21 mouse cellular contexts compared by ENCODE assay signal in the genomic region with DNA sequence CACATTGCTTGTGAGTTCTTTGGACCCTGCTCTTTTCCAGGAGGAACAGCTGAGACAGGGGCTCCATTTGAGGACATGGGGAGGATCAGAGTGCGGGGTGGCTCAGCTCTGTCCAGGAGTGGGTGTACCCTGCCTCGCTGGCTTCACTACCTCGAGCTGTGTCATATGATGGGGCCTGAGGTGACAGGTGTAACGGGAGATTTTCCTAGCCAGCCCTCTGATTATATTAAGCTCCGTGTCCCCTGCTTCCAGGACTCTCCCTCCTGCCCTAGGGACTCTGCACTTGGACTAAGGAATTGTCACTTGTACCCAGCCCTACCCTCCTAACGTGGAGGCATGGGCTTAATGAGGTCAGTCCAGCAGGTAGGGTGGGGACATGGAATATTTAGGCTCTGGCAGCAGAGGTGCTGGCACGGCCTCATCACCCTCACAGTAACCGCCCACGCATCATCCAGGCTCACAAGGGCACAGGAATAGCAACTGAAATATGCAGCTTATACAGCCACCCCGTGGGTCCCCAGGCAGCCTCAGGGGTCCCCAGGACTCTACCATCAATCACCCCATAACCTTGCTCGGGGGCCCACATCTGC.
DNase-seq lines count a peak whose midpoint lies in the region; ATAC-seq and TF ChIP-seq lines count a peak whose summit lies in the region.
"Had no signal": no experiment of that assay in that cellular context is flagged by ENCODE, and none has a peak within 500 bp of the region (broad histone marks: within the 10 kb centered on the region; RNA-seq: fewer than 3 reads in every experiment).

No protein-coding gene starts in this region.

- H3K27ac ChIP-seq in forebrain, embryonic 10.5 days = peak overlapping the region; percentile 1; the same call in 1 of the 2 replicates
- H3K27ac ChIP-seq in forebrain, embryonic 16.5 days (ENCODE audit: low read length) = no peak overlapping the region
- H3K27ac ChIP-seq in heart, adult 2 months = peak overlapping the region; percentile 90
- no peak overlapping the region for H3K27ac ChIP-seq in heart, embryonic 11.5 days (ENCODE audit: low read depth, low read length)
- H3K27ac ChIP-seq in heart, postnatal 0 days (ENCODE audit: low read depth) = peak overlapping the region; percentile 94
- no peak overlapping the region for H3K27ac ChIP-seq in intestine, postnatal 0 days (ENCODE audit: low read depth, low read length)
- H3K27ac ChIP-seq: hindbrain, embryonic 13.5 days; kidney, embryonic 15.5 days; liver, embryonic 14.5 days; macrophage; midbrain, embryonic 15.5 days had no signal

- 78% methylated on average over 11 of the region's 11 CpGs for WGBS in forebrain, embryonic 10.5 days
- WGBS in forebrain, embryonic 16.5 days = 86% methylated on average over 11 of the region's 11 CpGs
- WGBS in heart, adult 2 months = 61% methylated on average over 11 of the region's 11 CpGs
- 72% methylated on average over 11 of the region's 11 CpGs for WGBS in heart, embryonic 11.5 days (ENCODE audit: insufficient replicate concordance)
- 56% methylated on average over 11 of the region's 11 CpGs for WGBS in heart, postnatal 0 days
- 82% methylated on average over 11 of the region's 11 CpGs for WGBS in intestine, postnatal 0 days

- H3K27me3 ChIP-seq in forebrain, embryonic 10.5 days (ENCODE audit: poor library complexity, severe bottlenecking) = peaks cover 52% of the 10 kb centered on the region
- no peaks in the 10 kb centered on the region for H3K27me3 ChIP-seq in forebrain, embryonic 16.5 days (replicated peaks; ENCODE audit: control insufficient read depth, insufficient read depth, low read length)
- H3K27me3 ChIP-seq in heart, adult 2 months (ENCODE audit: control insufficient read depth, insufficient read depth, low read length) = no peaks in the 10 kb centered on the region
- H3K27me3 ChIP-seq in heart, embryonic 11.5 days (ENCODE audit: control insufficient read depth, insufficient read depth, low read length) = peaks cover 37% of the 10 kb centered on the region
- peaks cover 18% of the 10 kb centered on the region for H3K27me3 ChIP-seq in heart, postnatal 0 days (ENCODE audit: control insufficient read depth, insufficient read depth, low read length)
- 0 out of 2 replicates have a peak, but pooled peaks cover 3% of the 10 kb centered on the region for H3K27me3 ChIP-seq in intestine, postnatal 0 days (replicated peaks; ENCODE audit: control insufficient read depth, insufficient read depth, low read length)
- H3K27me3 ChIP-seq: kidney, embryonic 15.5 days had no signal

- H3K4me1 ChIP-seq in forebrain, embryonic 10.5 days = peaks cover 35% of the 10 kb centered on the region
- peaks cover 11% of the 10 kb centered on the region for H3K4me1 ChIP-seq in forebrain, embryonic 16.5 days (replicated peaks; ENCODE audit: control insufficient read depth, insufficient read depth, low read length)
- peaks cover 6% of the 10 kb centered on the region for H3K4me1 ChIP-seq in heart, adult 2 months (ENCODE audit: control insufficient read depth, insufficient read depth, low read length)
- H3K4me1 ChIP-seq in heart, embryonic 11.5 days (ENCODE audit: control insufficient read depth, insufficient read depth, low read length) = peaks cover 38% of the 10 kb centered on the region
- H3K4me1 ChIP-seq in heart, postnatal 0 days (ENCODE audit: control insufficient read depth, insufficient read depth) = peaks cover 34% of the 10 kb centered on the region
- H3K4me1 ChIP-seq in intestine, postnatal 0 days (replicated peaks; ENCODE audit: control insufficient read depth, insufficient read depth, low read length) = 0 out of 2 replicates have a peak, but pooled peaks cover 4% of the 10 kb centered on the region

- TF ChIP-seq POLR2A in heart, adult 2 months (IDR thresholded peaks at IDR 0.05; ENCODE audit: insufficient read depth, low read depth, low read length) = no peak

- H3K9ac ChIP-seq in forebrain, embryonic 16.5 days (replicated peaks; ENCODE audit: low read depth, low read length) = no peak overlapping the region
- H3K9ac ChIP-seq in heart, adult 2 months (ENCODE audit: low read depth, low read length) = peak overlapping the region; percentile 47
- H3K9ac ChIP-seq in heart, embryonic 11.5 days (ENCODE audit: low read depth, low read length) = no peak overlapping the region
- H3K9ac ChIP-seq in heart, postnatal 0 days (replicated peaks; ENCODE audit: low read depth, low read length) = no peak overlapping the region
- H3K9ac ChIP-seq in intestine, postnatal 0 days (ENCODE audit: low read depth, low read length) = no peak overlapping the region
- H3K9ac ChIP-seq: kidney, embryonic 15.5 days; liver, embryonic 14.5 days; midbrain, embryonic 15.5 days had no signal

- intact Hi-C loops in heart, adult 2 months (cut with DNase I) = loop anchor here (1.0 to 5.0 kb wide), 2 partner anchors 62 to 311 kb away; no protein-coding TSS in a partner anchor

- TF ChIP-seq EP300 in heart, adult 2 months (IDR thresholded peaks at IDR 0.05; ENCODE audit: insufficient read depth, low read depth, low read length) = no peak
- TF ChIP-seq EP300 in heart, postnatal 0 days (IDR thresholded peaks at IDR 0.05; ENCODE audit: low read depth) = no peak

- H3K36me3 ChIP-seq in forebrain, embryonic 10.5 days (replicated peaks) = no peaks in the 10 kb centered on the region
- H3K36me3 ChIP-seq in forebrain, embryonic 16.5 days (ENCODE audit: control insufficient read depth, insufficient read depth) = no peaks in the 10 kb centered on the region
- no peaks in the 10 kb centered on the region for H3K36me3 ChIP-seq in heart, adult 2 months (ENCODE audit: control insufficient read depth, insufficient read depth, low read length)
- no peaks in the 10 kb centered on the region for H3K36me3 ChIP-seq in heart, embryonic 11.5 days (ENCODE audit: control insufficient read depth, insufficient read depth, low read length)
- H3K36me3 ChIP-seq in heart, postnatal 0 days (replicated peaks; ENCODE audit: control insufficient read depth, insufficient read depth, low read length) = no peaks in the 10 kb centered on the region
- H3K36me3 ChIP-seq in intestine, postnatal 0 days (ENCODE audit: control insufficient read depth, insufficient read depth) = no peaks in the 10 kb centered on the region
- H3K36me3 ChIP-seq: hindbrain, embryonic 13.5 days; kidney, embryonic 15.5 days; midbrain, embryonic 15.5 days had no signal

- no peak for DNase-seq in forebrain, embryonic 10.5 days (ENCODE audit: extremely low spot score, low spot score)
- peak in 1 of 2 experiments; percentile 62 for DNase-seq in heart, adult 2 months
- no peak for DNase-seq in heart, postnatal 0 days (ENCODE audit: low spot score)
- DNase-seq in skeletal muscle tissue, adult 2 months (ENCODE audit: low read depth, low spot score) = peak; percentile 70
- no peak for DNase-seq in adrenal gland, postnatal 14 days
- DNase-seq: liver; lung, adult 2 months; lung, postnatal 10 days; right cerebral cortex, adult 18-20 months; right cerebral cortex, postnatal 4 days had no signal

- TF ChIP-seq CTCF in heart, adult 2 months (IDR thresholded peaks at IDR 0.05) = no peak
- no peak for TF ChIP-seq CTCF in heart, postnatal 0 days (IDR thresholded peaks at IDR 0.05; ENCODE audit: low read depth)
- no peak for TF ChIP-seq CTCF in intestine, postnatal 0 days (IDR thresholded peaks at IDR 0.05; ENCODE audit: low read depth)

- no peak overlapping the region for H3K4me3 ChIP-seq in forebrain, embryonic 10.5 days
- no peak overlapping the region for H3K4me3 ChIP-seq in forebrain, embryonic 16.5 days (replicated peaks; ENCODE audit: low read length)
- H3K4me3 ChIP-seq in heart, adult 2 months = no peak overlapping the region
- no peak overlapping the region for H3K4me3 ChIP-seq in heart, embryonic 11.5 days (ENCODE audit: low read depth, low read length)
- no peak overlapping the region for H3K4me3 ChIP-seq in heart, postnatal 0 days (ENCODE audit: low read depth, low read length)
- H3K4me3 ChIP-seq in intestine, postnatal 0 days (ENCODE audit: low read depth, low read length) = no peak overlapping the region
- H3K4me3 ChIP-seq: hindbrain, embryonic 13.5 days; kidney, embryonic 15.5 days; midbrain, embryonic 15.5 days had no signal

- H3K79me2 ChIP-seq in heart, adult 2 months (replicated peaks; ENCODE audit: control insufficient read depth, insufficient read depth, low read length) = no peaks in the 10 kb centered on the region

- no peak for ATAC-seq in forebrain, embryonic 16.5 days
- no peak for ATAC-seq in heart, embryonic 11.5 days (replicated peaks; ENCODE audit: insufficient number of reproducible peaks, low FRiP score, low TSS enrichment)
- ATAC-seq in heart, postnatal 0 days (ENCODE audit: insufficient read depth, low read depth) = peak; percentile 4; the same call in 1 of the 2 replicates
- ATAC-seq in intestine, postnatal 0 days = no peak
- ATAC-seq: activated CD4-positive, CD25-positive, alpha-beta regulatory T cell, adult 4 months; forebrain, embryonic 14.5 days; intestine, embryonic 16.5 days; midbrain, embryonic 15.5 days had no signal

- H3K4me2 ChIP-seq in forebrain, embryonic 16.5 days (ENCODE audit: low read length) = no peak overlapping the region
- H3K4me2 ChIP-seq in heart, embryonic 11.5 days = no peak overlapping the region
- H3K4me2 ChIP-seq in heart, postnatal 0 days (ENCODE audit: low read depth, low read length) = no peak overlapping the region
- no peak overlapping the region for H3K4me2 ChIP-seq in intestine, postnatal 0 days (replicated peaks; ENCODE audit: low read depth)
- H3K4me2 ChIP-seq: hindbrain, embryonic 13.5 days; kidney, embryonic 15.5 days; midbrain, embryonic 15.5 days had no signal

- no peaks in the 10 kb centered on the region for H3K9me3 ChIP-seq in forebrain, embryonic 10.5 days
- no peaks in the 10 kb centered on the region for H3K9me3 ChIP-seq in forebrain, embryonic 16.5 days (ENCODE audit: control insufficient read depth, low read length)
- H3K9me3 ChIP-seq in heart, embryonic 11.5 days (replicated peaks; ENCODE audit: control insufficient read depth, low read length) = no peaks in the 10 kb centered on the region
- no peaks in the 10 kb centered on the region for H3K9me3 ChIP-seq in heart, postnatal 0 days (replicated peaks; ENCODE audit: control insufficient read depth, low read length)
- no peaks in the 10 kb centered on the region for H3K9me3 ChIP-seq in intestine, postnatal 0 days (ENCODE audit: control insufficient read depth)
- H3K9me3 ChIP-seq: hindbrain, embryonic 13.5 days; kidney, embryonic 15.5 days; midbrain, embryonic 15.5 days had no signal

Comparison
In these comparisons a context has a peak if more than half of its experiments do, and no peak if none do; other contexts are left out.
1. H3K27ac ChIP-seq: peak in forebrain, embryonic 10.5 days (single experiment), heart, adult 2 months (single experiment) and heart, postnatal 0 days (single experiment); none in forebrain, embryonic 16.5 days (single experiment), heart, embryonic 11.5 days (single experiment) and intestine, postnatal 0 days (single experiment).